Mouse (Mus musculus): Measurements from ENCODE around the gene Cuta.

GRCm38 (mm10) chr17:26953201-26953600, 13.8 kb upstream of the Cuta start:
- TF ChIP-seq POLR2A (IDR thresholded peaks at IDR 0.05; ENCODE audit: control insufficient read depth, extremely low read depth, insufficient read depth, low read length, poor library complexity) (no peak), CTCF (IDR thresholded peaks at IDR 0.05; ENCODE audit: borderline replicate concordance, control insufficient read depth, extremely low read depth, insufficient read depth, low read length, poor library complexity) (no peak)

All from thymus, adult 2 months (tissue).